Mouse (Mus musculus): ENCODE results near the gene Nphs1. TPM values are rescaled to one million over a fixed set of nuclear protein-coding genes. Genes with fewer than 3 reads are reported as not detected.

Nphs1 gene
- polyA plus RNA-seq, 2 experiments: 0.06 to 0.23 TPM

GRCm38 (mm10) chr7:30526399-30526798 lies 68.3 kb downstream of the Nphs1 start:
- 0 out of 2 replicates have a peak overlapping the region, but pooled peaks have one; percentile 20 for H3K27ac ChIP-seq (replicated peaks; ENCODE audit: low read depth, low read length)
- ATAC-seq (ENCODE audit: low FRiP score, low read depth) (no peak), DNase-seq (ENCODE audit: low spot score) (no peak)
- H3K9ac ChIP-seq (ENCODE audit: low read depth, low read length, severe bottlenecking): peak overlapping the region; percentile 18; the same call in 1 of the 2 replicates
- peak overlapping the region; percentile 17; the same call in 1 of the 2 replicates for H3K4me2 ChIP-seq (replicated peaks; ENCODE audit: low read depth, low read length, severe bottlenecking)
- H3K4me1 ChIP-seq (ENCODE audit: control insufficient read depth, insufficient read depth, low read length): peaks cover 8% of the 10 kb centered on the region; the same call in 1 of the 2 replicates
- WGBS: 26% methylated on average over 17 of the region's 17 CpGs
- H3K27me3 ChIP-seq (ENCODE audit: control insufficient read depth, insufficient read depth, low read length): no peaks in the 10 kb centered on the region
- H3K9me3 ChIP-seq (ENCODE audit: control insufficient read depth, low read length): no peaks in the 10 kb centered on the region
- peaks cover 74% of the 10 kb centered on the region for H3K36me3 ChIP-seq (ENCODE audit: control insufficient read depth, insufficient read depth, low read length)
- no peak overlapping the region for H3K4me3 ChIP-seq (replicated peaks; ENCODE audit: low read length)
- TF ChIP-seq POLR2A (IDR thresholded peaks at IDR 0.05; ENCODE audit: borderline replicate concordance, extremely low read depth, insufficient read depth, insufficient read length): no peak

- H3K4me1 ChIP-seq (ENCODE audit: control insufficient read depth, insufficient read depth, low read length): peaks cover 8% of the 10 kb centered on the region; the same call in 1 of the 2 replicates
- H3K9ac ChIP-seq (ENCODE audit: low read depth, low read length, severe bottlenecking): 0 out of 2 replicates have a peak overlapping the region, but pooled peaks have one; percentile 18
- H3K4me2 ChIP-seq (replicated peaks; ENCODE audit: low read depth, low read length, severe bottlenecking): no peak overlapping the region
- H3K9me3 ChIP-seq (ENCODE audit: control insufficient read depth, low read length): no peaks in the 10 kb centered on the region
- ATAC-seq (ENCODE audit: low FRiP score, low read depth) (no peak), DNase-seq (ENCODE audit: low spot score) (no peak)
- 90% methylated on average over 14 of the region's 14 CpGs for WGBS
- no peak overlapping the region for H3K4me3 ChIP-seq (replicated peaks; ENCODE audit: low read length)
- peaks cover 80% of the 10 kb centered on the region for H3K36me3 ChIP-seq (ENCODE audit: control insufficient read depth, insufficient read depth, low read length)
- H3K27me3 ChIP-seq (ENCODE audit: control insufficient read depth, insufficient read depth, low read length): no peaks in the 10 kb centered on the region
- H3K27ac ChIP-seq (replicated peaks; ENCODE audit: low read depth, low read length): no peak overlapping the region
- TF ChIP-seq POLR2A (IDR thresholded peaks at IDR 0.05; ENCODE audit: borderline replicate concordance, extremely low read depth, insufficient read depth, insufficient read length): no peak
Measured at GRCm38 (mm10) chr7:30526981-30527380, 68.9 kb downstream of the Nphs1 start.

- no peak overlapping the region for H3K9ac ChIP-seq (ENCODE audit: low read depth, low read length, severe bottlenecking)
- H3K9me3 ChIP-seq (ENCODE audit: control insufficient read depth, low read length): no peaks in the 10 kb centered on the region
- peaks cover 18% of the 10 kb centered on the region for H3K4me1 ChIP-seq (ENCODE audit: control insufficient read depth, insufficient read depth, low read length)
- H3K4me2 ChIP-seq (replicated peaks; ENCODE audit: low read depth, low read length, severe bottlenecking): no peak overlapping the region
- no peak for DNase-seq (ENCODE audit: low spot score)
- no peak overlapping the region for H3K27ac ChIP-seq (replicated peaks; ENCODE audit: low read depth, low read length)
- no peak overlapping the region for H3K4me3 ChIP-seq (replicated peaks; ENCODE audit: low read length)
- H3K27me3 ChIP-seq (ENCODE audit: control insufficient read depth, insufficient read depth, low read length): no peaks in the 10 kb centered on the region
- WGBS: 85% methylated on average over 9 of the region's 9 CpGs
- peaks cover 58% of the 10 kb centered on the region for H3K36me3 ChIP-seq (ENCODE audit: control insufficient read depth, insufficient read depth, low read length)
- ATAC-seq (ENCODE audit: low FRiP score, low read depth): no peak
- TF ChIP-seq POLR2A (IDR thresholded peaks at IDR 0.05; ENCODE audit: borderline replicate concordance, extremely low read depth, insufficient read depth, insufficient read length): no peak
Measured at GRCm38 (mm10) chr7:30531291-30531815, 73.2 kb downstream of the Nphs1 start.

- peaks cover 44% of the 10 kb centered on the region for H3K36me3 ChIP-seq (ENCODE audit: control insufficient read depth, insufficient read depth, low read length)
- no peak for TF ChIP-seq POLR2A (IDR thresholded peaks at IDR 0.05; ENCODE audit: borderline replicate concordance, extremely low read depth, insufficient read depth, insufficient read length)
- no peak overlapping the region for H3K27ac ChIP-seq (replicated peaks; ENCODE audit: low read depth, low read length)
- H3K4me2 ChIP-seq (replicated peaks; ENCODE audit: low read depth, low read length, severe bottlenecking): no peak overlapping the region
- ATAC-seq (ENCODE audit: low FRiP score, low read depth) (no peak), DNase-seq (ENCODE audit: low spot score) (no peak)
- no peak overlapping the region for H3K4me3 ChIP-seq (replicated peaks; ENCODE audit: low read length)
- H3K4me1 ChIP-seq (ENCODE audit: control insufficient read depth, insufficient read depth, low read length): peaks cover 12% of the 10 kb centered on the region
- H3K27me3 ChIP-seq (ENCODE audit: control insufficient read depth, insufficient read depth, low read length): no peaks in the 10 kb centered on the region
- H3K9me3 ChIP-seq (ENCODE audit: control insufficient read depth, low read length): no peaks in the 10 kb centered on the region
- 0 out of 2 replicates have a peak overlapping the region, but pooled peaks have one; percentile 21 for H3K9ac ChIP-seq (ENCODE audit: low read depth, low read length, severe bottlenecking)
- WGBS: 50% methylated on average over 8 of the region's 8 CpGs
Measured at GRCm38 (mm10) chr7:30532931-30533330, 74.8 kb downstream of the Nphs1 start.

DNA sequence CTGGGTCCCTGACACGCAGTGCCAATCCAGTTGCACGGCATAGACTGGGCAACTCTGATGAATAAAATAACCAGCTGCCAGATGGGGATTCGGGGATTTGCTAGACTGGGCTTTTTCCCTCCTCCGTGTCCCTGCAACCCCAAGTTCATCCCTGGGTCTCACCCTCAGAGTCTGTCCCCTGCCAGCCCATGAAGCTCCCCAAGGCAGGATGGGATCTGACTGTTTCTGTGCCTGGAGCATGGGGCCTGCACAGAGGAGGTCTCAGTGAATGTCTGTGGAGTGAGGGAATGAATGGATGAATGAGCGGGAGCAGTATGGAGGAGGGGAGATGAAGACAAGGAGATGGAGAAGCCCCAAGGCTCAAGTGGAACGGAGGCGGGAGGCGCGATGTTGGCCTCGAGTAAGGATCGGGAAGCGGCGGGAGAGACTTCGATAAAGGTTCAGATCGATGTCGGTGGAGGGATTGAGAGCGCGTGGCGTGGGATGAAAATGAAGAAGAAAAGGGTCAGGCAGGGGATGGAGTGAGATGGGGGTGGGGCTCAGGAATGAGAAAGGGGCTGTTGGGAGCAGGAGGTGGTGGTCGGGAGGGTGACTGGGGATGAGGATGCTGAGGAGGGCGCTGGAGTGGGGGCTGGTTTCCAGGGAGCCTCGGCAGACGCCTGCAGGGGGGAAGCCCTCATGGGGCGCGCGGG lies 76.0 kb downstream of the Nphs1 start:
- H3K4me3 ChIP-seq (replicated peaks; ENCODE audit: low read length): peak overlapping the region; percentile 79
- no peak; the same call in 1 of the 2 replicates for ATAC-seq (ENCODE audit: low FRiP score, low read depth)
- no peak for DNase-seq (ENCODE audit: low spot score)
- H3K9me3 ChIP-seq (ENCODE audit: control insufficient read depth, low read length): no peaks in the 10 kb centered on the region
- H3K27ac ChIP-seq (replicated peaks; ENCODE audit: low read depth, low read length): no peak overlapping the region; the same call in 1 of the 2 replicates
- no peaks in the 10 kb centered on the region for H3K27me3 ChIP-seq (ENCODE audit: control insufficient read depth, insufficient read depth, low read length)
- peaks cover 12% of the 10 kb centered on the region for H3K4me1 ChIP-seq (ENCODE audit: control insufficient read depth, insufficient read depth, low read length)
- 9% methylated on average over 20 of the region's 26 CpGs for WGBS
- no peak for TF ChIP-seq POLR2A (IDR thresholded peaks at IDR 0.05; ENCODE audit: borderline replicate concordance, extremely low read depth, insufficient read depth, insufficient read length)
- peak overlapping the region; percentile 88 for H3K4me2 ChIP-seq (replicated peaks; ENCODE audit: low read depth, low read length, severe bottlenecking)
- peaks cover 32% of the 10 kb centered on the region for H3K36me3 ChIP-seq (ENCODE audit: control insufficient read depth, insufficient read depth, low read length)
- H3K9ac ChIP-seq (ENCODE audit: low read depth, low read length, severe bottlenecking): peak overlapping the region; percentile 68
